Mouse (Mus musculus): Measurements from ENCODE around the gene Ppfibp1. TPM values are rescaled to one million over a fixed set of nuclear protein-coding genes. Genes with fewer than 3 reads are reported as not detected.

Gene Ppfibp1
- polyA plus RNA-seq, 1 experiment from 2014 or later = 16.5 TPM

DNA sequence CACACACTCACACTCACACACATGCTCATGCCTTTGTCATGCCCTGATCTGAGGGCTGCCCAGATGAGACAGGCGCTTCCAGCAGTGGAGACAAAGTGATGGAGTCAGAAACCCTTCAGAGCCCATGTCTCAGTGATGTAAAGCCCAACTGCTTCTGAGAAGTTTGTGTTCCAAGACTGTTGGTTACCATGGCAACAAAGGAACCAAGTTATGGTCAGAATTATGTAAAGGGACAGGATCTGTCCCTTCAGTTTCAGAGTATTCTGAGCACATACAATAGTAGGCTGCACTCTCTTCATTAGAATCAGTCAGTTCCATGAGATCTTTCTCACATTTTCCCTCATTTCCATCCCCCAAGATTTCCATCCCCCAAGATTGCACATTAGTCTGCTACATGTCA is 66.0 kb downstream of the Ppfibp1 start, which contains the start of gene 1700034J05Rik:
Gene 1700034J05Rik (minus strand): TSS at position 165 of the 400 bp plus-strand sequence.
- Histone ChIP-seq H3K9ac (no peak within 1 kb of the TSS), H3K4me1 (peaks cover 47% of the 10 kb centered on the region), H3K27me3 (replicated peaks) (no peaks in the 10 kb centered on the region), H3K4me3 (no peak within 1 kb of the TSS), H3K4me2 (peak within 1 kb of the TSS; percentile 43; the same call in 1 of the 2 replicates), H3K27ac (peak within 1 kb of the TSS; percentile 68; the same call in 1 of the 2 replicates), H3K36me3 (no peaks in the 10 kb centered on the region), H3K9me3 (replicated peaks) (no peaks in the 10 kb centered on the region)
- 89% methylated on average over 1 of the region's 1 CpGs for WGBS (ENCODE audit: insufficient replicate concordance)
- ATAC-seq = no peak

DNA sequence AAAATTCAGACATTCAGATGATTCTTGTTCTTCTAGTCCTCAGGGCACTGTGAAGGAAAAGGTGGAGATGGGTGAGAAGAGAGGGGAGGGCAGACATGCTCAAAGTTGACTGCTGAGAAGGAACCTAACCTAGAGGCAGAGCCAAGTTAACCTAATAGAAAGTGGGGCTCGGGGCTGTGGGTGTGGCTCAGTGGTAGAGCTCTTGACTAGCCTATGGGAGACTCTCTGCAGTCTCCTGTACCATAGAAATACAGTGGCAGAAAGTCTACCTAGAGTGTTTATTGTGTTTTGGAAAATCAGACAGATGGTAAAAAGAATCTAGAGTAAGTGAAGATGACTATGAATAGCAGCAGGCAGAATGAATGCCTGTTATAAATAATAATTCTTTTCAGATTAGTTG is 67.2 kb downstream of the Ppfibp1 start:
- Histone ChIP-seq H3K4me3 (no peak overlapping the region), H3K9me3 (replicated peaks) (no peaks in the 10 kb centered on the region), H3K4me1 (peaks cover 49% of the 10 kb centered on the region), H3K4me2 (peak overlapping the region; percentile 43), H3K27ac (peak overlapping the region; percentile 68), H3K27me3 (replicated peaks) (no peaks in the 10 kb centered on the region), H3K9ac (no peak overlapping the region), H3K36me3 (no peaks in the 10 kb centered on the region)
- peak; percentile 64 for ATAC-seq
- WGBS (ENCODE audit: insufficient replicate concordance) = 13% methylated on average over 1 of the region's 1 CpGs

DNA sequence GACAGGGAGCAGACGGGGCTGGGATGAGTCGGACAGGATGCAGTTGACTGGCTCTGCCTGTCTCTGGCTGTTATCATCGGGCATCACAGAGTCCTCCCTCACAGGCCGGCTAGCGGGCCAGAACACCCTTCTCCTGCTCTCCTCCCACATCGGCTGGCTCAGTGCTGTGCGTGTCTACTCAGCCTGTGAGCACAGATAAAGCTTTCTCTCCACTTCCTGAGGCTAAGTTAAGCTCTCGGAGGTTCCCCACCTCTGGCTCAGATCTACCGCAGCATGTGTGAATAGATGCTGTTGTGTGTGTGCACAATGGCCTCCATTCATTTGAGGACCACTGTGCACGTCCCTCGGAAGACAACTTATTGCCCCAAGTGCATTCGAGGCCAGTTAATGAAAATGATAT is 67.6 kb downstream of the Ppfibp1 start:
- peak overlapping the region; percentile 43 for H3K4me2 ChIP-seq
- H3K4me1 ChIP-seq = peaks cover 53% of the 10 kb centered on the region
- H3K27me3 ChIP-seq (replicated peaks) = no peaks in the 10 kb centered on the region
- no peaks in the 10 kb centered on the region for H3K36me3 ChIP-seq
- WGBS (ENCODE audit: insufficient replicate concordance) = 5% methylated on average over 12 of the region's 12 CpGs
- H3K9me3 ChIP-seq (replicated peaks) = no peaks in the 10 kb centered on the region
- H3K4me3 ChIP-seq = no peak overlapping the region
- peak; percentile 99 for ATAC-seq
- peak overlapping the region; percentile 68 for H3K27ac ChIP-seq
- no peak overlapping the region for H3K9ac ChIP-seq

DNA sequence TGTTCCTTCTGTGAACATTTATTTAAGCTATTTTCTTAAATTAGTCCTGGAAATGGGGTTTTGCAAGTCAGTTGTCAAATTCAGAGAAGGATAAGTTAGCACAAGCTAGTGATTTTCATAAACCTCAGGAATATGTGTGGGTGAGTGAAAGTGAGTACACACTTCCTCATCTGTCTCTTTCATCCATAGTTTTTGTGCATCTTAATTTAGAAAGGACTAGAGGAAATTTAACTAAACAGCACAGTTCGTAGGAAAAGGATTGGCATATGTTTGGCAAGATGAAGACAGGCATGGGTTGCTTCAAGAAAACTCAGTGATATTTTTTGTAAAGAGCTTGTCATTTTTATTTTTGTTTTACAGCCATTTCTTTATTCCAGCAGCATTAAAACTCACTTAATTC is 68.7 kb downstream of the Ppfibp1 start:
- Histone ChIP-seq H3K9ac (no peak overlapping the region), H3K9me3 (replicated peaks) (no peaks in the 10 kb centered on the region), H3K27ac (no peak overlapping the region), H3K4me2 (no peak overlapping the region), H3K27me3 (replicated peaks) (no peaks in the 10 kb centered on the region), H3K36me3 (no peaks in the 10 kb centered on the region), H3K4me3 (no peak overlapping the region), H3K4me1 (peaks cover 60% of the 10 kb centered on the region)
- WGBS (ENCODE audit: insufficient replicate concordance) = 80% methylated on average over 1 of the region's 1 CpGs
- ATAC-seq = no peak

DNA sequence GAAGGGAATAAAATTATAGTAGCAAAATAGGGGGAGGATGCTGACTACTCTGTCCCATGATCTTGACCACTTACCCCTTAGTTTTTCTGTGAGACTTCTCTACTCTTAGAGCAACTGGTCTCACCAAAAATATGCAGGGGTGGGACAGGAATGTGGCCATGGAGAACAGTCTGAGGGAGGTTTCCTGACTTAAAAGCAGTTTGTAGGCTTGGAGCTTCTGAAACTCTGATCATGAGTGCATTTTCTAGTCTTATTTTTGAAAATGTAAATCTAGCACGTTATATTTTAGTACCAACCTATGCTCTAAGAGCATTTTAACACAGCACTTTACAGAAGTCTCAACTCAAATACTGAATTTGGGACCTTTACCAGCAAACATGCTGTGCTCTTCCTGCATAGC is 70.4 kb downstream of the Ppfibp1 start:
- H3K27ac ChIP-seq = no peak overlapping the region
- no peak overlapping the region for H3K4me3 ChIP-seq
- H3K4me1 ChIP-seq = peaks cover 62% of the 10 kb centered on the region
- no peaks in the 10 kb centered on the region for H3K36me3 ChIP-seq
- no peaks in the 10 kb centered on the region for H3K9me3 ChIP-seq (replicated peaks)
- no peaks in the 10 kb centered on the region for H3K27me3 ChIP-seq (replicated peaks)
- WGBS (ENCODE audit: insufficient replicate concordance) = 57% methylated on average over 1 of the region's 1 CpGs
- no peak overlapping the region for H3K9ac ChIP-seq
- no peak for ATAC-seq
- H3K4me2 ChIP-seq = no peak overlapping the region

DNA sequence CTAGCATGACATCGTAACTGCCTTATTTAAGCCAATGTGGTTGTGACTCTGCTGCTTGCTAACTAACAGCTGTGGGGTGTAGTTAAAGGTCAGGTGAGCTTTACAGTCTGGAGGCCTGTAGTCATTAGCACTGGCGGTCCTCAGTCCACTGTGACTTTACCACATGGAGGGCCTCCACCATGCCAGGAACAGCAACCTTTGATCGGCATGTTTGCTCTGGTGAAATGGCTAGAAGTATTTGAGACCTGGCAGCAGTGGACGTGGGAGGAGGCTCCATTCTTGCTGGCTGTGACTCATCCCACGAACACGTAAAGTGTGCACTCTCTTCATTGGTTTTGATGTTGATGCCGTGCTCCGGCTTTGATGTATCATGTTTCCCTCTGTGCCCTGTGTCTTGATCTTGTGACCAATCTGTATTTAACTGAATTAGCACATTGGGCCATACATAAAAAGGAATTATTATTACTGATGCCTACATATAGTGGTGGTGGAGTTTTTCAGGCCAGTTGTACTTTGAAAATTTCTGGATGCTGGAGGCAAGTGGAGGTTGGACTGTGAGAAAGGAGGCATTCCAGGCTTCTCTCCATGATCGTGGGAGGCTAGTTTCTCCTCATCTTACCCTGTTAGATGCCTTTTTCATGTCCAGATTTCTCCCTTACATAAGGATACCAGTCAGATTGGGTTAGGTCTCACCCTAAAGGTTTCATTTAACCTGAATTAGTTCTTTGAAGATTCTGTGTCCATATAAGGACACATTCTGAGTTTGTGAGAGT is 71.8 kb downstream of the Ppfibp1 start:
- Histone ChIP-seq H3K4me3 (no peak overlapping the region), H3K9me3 (replicated peaks) (no peaks in the 10 kb centered on the region), H3K4me2 (no peak overlapping the region), H3K9ac (no peak overlapping the region), H3K27ac (no peak overlapping the region), H3K27me3 (replicated peaks) (no peaks in the 10 kb centered on the region), H3K4me1 (peaks cover 60% of the 10 kb centered on the region), H3K36me3 (no peaks in the 10 kb centered on the region)
- ATAC-seq = no peak
- 67% methylated on average over 9 of the region's 9 CpGs for WGBS (ENCODE audit: insufficient replicate concordance)

DNA sequence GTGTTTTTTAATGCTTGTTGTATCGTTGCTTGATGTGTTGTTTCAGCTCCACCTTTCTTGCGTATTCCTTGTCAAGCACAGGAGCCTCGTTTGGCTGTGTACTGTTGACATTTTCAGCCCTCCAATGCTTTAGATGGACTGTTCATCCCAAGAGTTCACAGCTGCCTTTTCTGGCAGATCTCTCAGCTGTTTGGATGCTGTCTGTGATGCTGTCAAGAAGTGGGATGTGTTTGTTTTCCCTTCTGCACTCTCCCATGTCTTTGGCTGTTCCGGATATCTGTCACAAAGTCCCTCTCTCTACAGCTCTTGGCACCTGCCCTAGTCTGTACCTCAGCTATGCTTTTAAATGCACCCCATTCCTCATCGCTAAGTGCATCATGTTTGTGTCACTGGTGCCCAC is 72.7 kb downstream of the Ppfibp1 start:
- Histone ChIP-seq H3K4me2 (no peak overlapping the region), H3K27me3 (replicated peaks) (no peaks in the 10 kb centered on the region), H3K27ac (peak overlapping the region; percentile 75), H3K36me3 (no peaks in the 10 kb centered on the region), H3K4me3 (no peak overlapping the region), H3K9ac (no peak overlapping the region), H3K4me1 (peaks cover 51% of the 10 kb centered on the region), H3K9me3 (replicated peaks) (no peaks in the 10 kb centered on the region)
- 68% methylated on average over 5 of the region's 5 CpGs for WGBS (ENCODE audit: insufficient replicate concordance)
- ATAC-seq = no peak

DNA sequence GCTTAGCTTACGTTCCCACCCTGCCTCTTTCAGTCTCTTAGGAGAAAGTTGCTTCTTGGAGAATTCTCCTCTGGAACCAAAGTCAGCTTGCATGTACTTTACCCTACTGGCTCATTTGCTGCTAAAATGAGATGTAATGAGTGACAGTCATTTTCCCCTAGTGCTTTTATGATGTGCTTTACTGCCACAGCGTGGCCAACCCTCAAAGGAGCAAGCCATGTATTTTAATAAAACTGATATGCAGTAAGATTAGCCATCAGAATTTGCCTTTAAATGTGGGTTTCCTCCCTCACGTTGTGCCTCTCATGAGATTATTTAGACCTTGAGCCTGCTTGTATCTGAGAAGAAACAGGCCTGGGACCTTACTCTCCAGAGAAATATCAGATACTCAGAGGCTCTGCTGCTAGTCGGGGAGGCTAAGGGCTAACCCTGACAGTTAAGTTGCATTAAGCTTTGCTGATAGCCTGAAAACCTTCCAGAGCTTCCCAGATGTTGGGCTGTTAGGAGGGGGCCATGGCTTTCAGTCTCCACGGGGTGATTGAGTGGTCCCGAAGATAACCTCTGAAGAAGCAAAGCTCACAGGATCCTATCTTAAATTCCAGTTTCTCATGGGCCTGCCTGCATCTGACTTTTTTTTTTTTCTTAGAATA is 73.7 kb downstream of the Ppfibp1 start:
- Histone ChIP-seq H3K9ac (no peak overlapping the region; the same call in 1 of the 2 replicates), H3K9me3 (replicated peaks) (no peaks in the 10 kb centered on the region), H3K4me3 (no peak overlapping the region), H3K4me2 (peak overlapping the region; percentile 5; the same call in 1 of the 2 replicates), H3K4me1 (peaks cover 52% of the 10 kb centered on the region), H3K27me3 (replicated peaks) (no peaks in the 10 kb centered on the region), H3K27ac (peak overlapping the region; percentile 75), H3K36me3 (no peaks in the 10 kb centered on the region)
- WGBS (ENCODE audit: insufficient replicate concordance) = 17% methylated on average over 6 of the region's 6 CpGs
- peak; percentile 89 for ATAC-seq

DNA sequence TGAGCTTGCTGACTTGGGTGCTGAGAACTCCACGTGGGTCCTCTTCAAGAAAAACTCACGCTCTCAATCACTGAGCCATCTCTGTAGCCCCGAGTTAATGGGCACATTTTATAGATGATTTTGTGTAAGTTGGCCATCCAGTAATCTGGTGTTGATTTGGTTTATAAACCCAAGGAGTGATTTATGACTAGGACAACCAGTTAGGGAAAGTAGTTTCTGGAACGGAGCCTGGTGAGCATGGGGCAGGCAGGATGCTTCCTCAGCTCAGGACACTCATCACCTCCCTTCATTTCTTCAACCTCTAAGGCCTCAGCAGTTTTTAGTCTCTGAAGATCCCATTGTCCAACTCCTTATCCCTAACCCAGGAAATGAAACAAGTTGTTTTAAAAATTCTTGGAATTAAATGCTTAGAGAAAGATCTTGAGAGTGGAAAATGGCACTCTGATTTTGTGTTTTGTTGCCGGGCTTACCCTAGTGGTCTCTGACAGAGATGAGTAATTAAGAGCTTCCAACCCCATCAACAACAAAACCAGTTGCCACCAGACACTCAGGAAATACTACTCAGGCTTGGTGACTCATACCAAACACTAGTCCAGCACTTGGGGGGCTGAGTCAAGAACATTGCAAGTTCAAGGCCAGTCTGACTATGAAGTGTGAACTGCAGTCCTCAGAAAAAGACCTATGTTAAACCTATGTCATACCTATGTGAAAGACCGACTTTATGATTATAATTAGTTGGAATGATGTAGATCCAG is 75.3 kb downstream of the Ppfibp1 start:
- Histone ChIP-seq H3K4me1 (peaks cover 52% of the 10 kb centered on the region), H3K9me3 (replicated peaks) (no peaks in the 10 kb centered on the region), H3K27ac (no peak overlapping the region), H3K27me3 (replicated peaks) (no peaks in the 10 kb centered on the region), H3K9ac (no peak overlapping the region), H3K36me3 (no peaks in the 10 kb centered on the region), H3K4me2 (no peak overlapping the region), H3K4me3 (no peak overlapping the region)
- ATAC-seq = no peak
- 79% methylated on average over 6 of the region's 6 CpGs for WGBS (ENCODE audit: insufficient replicate concordance)

DNA sequence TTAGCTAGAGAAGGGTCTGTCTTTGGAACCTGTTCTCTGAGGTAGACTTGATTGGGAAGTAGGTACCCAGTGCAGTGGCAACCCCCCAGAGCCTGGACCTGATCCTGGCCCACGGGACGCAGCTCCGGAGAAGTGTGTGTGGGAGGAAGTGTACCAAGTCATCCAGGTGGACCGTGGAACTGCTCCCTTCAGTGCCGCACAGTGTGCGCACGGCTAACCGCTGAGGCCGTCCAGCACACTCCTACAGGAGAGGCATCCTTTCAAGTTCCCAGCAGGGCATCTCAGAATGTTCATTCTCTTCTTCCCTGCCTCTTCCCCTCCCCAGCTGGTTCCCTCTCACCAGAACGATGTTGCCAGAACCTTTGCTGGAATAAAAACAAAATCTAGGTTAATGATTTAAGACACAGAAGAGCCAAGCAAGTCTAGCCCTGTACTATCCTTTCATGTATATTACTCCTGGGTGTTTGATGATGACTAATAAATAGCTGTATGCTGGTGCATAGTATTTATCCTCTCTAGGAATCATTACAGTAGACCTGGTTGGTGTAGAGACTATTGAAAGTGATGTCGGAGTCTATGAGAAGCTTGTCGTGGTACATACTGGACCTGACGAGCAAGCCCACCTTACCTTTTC is 77.0 kb downstream of the Ppfibp1 start:
- peaks cover 43% of the 10 kb centered on the region for H3K4me1 ChIP-seq
- no peak overlapping the region for H3K4me2 ChIP-seq
- no peaks in the 10 kb centered on the region for H3K9me3 ChIP-seq (replicated peaks)
- 77% methylated on average over 13 of the region's 13 CpGs for WGBS (ENCODE audit: insufficient replicate concordance)
- H3K27ac ChIP-seq = no peak overlapping the region
- no peak for ATAC-seq
- H3K36me3 ChIP-seq = no peaks in the 10 kb centered on the region
- no peak overlapping the region for H3K4me3 ChIP-seq
- H3K27me3 ChIP-seq (replicated peaks) = no peaks in the 10 kb centered on the region
- H3K9ac ChIP-seq = no peak overlapping the region

DNA sequence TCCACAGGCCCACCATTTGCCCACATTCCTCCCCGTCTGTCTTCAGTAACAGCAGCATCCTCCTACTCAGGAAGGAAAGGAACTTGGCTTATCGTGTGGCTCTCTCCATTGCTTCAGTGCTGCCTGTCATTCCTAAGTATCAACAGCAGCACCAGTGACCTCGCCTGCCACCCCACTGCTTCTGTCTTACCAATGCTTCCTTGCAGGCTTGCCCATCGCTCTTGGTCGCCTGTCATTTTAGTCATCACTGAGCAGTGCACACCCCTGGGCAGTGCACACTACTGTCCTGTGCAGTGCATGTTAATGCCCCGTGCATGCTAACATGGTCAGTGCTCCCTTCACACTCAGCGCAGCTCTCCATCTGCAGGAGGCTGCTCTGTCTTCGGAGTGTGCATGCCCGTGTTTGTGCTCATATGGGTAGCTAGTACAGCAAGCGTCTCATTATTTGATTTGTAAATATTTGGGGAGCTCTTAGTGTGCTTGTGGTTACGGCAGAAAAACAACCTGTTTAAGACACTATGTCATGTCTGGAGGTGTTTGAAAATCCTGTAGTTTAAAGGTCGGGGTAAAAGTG is 78.2 kb downstream of the Ppfibp1 start:
- Histone ChIP-seq H3K36me3 (no peaks in the 10 kb centered on the region), H3K27ac (no peak overlapping the region), H3K4me3 (no peak overlapping the region), H3K27me3 (replicated peaks) (no peaks in the 10 kb centered on the region), H3K9ac (no peak overlapping the region), H3K9me3 (replicated peaks) (no peaks in the 10 kb centered on the region), H3K4me2 (no peak overlapping the region), H3K4me1 (peaks cover 30% of the 10 kb centered on the region)
- ATAC-seq = no peak
- WGBS (ENCODE audit: insufficient replicate concordance) = 60% methylated on average over 12 of the region's 12 CpGs

Measured in liver, embryonic 12.5 days (tissue).